Mouse (Mus musculus) lung, postnatal 4 days (tissue): ENCODE results near the gene Plaur.

Experiments used
- DNase-seq, 2 experiments: peaks; one replicate each; pipeline ENCODE4 v3.0.0; 2021

Gene Plaur

GRCm38 (mm10) chr7:24462388-24463319, at the start of gene Plaur:
TSS of gene Plaur (plus strand) at chr7:24462484.
- DNase-seq = peak; percentile 72 to 75

GRCm38 (mm10) chr7:24413630-24414029, 48.7 kb upstream of the Plaur start:
- no peak for DNase-seq

- no peak for DNase-seq
These were observed 47.0 kb upstream of the Plaur start for GRCm38 (mm10) chr7:24415261-24415660.

- no peak for DNase-seq
These were observed 42.7 kb upstream of the Plaur start for GRCm38 (mm10) chr7:24419579-24419978.

GRCm38 (mm10) chr7:24421648-24422047, 40.6 kb upstream of the Plaur start:
- DNase-seq = no peak

- no peak for DNase-seq
These were observed 40.0 kb upstream of the Plaur start for GRCm38 (mm10) chr7:24422251-24422650.

GRCm38 (mm10) chr7:24423107-24423763, 39.0 kb upstream of the Plaur start:
- no peak for DNase-seq

GRCm38 (mm10) chr7:24423956-24424732, 38.1 kb upstream of the Plaur start:
- DNase-seq = peak in 1 of 2 experiments; percentile 49

GRCm38 (mm10) chr7:24425919-24426318, 36.4 kb upstream of the Plaur start:
- no peak for DNase-seq

GRCm38 (mm10) chr7:24427168-24427567, 35.1 kb upstream of the Plaur start:
- no peak for DNase-seq

GRCm38 (mm10) chr7:24428725-24429124, 33.6 kb upstream of the Plaur start:
- no peak for DNase-seq

- no peak for DNase-seq
These were observed 32.7 kb upstream of the Plaur start for GRCm38 (mm10) chr7:24429413-24430112.

- DNase-seq = no peak
These were observed 31.5 kb upstream of the Plaur start for GRCm38 (mm10) chr7:24430551-24431345.

GRCm38 (mm10) chr7:24431713-24432112, 30.6 kb upstream of the Plaur start:
- DNase-seq = peak in 1 of 2 experiments; percentile 38

- DNase-seq = no peak
These were observed 27.0 kb upstream of the Plaur start for GRCm38 (mm10) chr7:24435305-24435704.

- peak; percentile 26 to 55 for DNase-seq
These were observed 24.3 kb upstream of the Plaur start for GRCm38 (mm10) chr7:24437981-24438380.

- no peak for DNase-seq
These were observed 23.1 kb upstream of the Plaur start for GRCm38 (mm10) chr7:24439191-24439590.

- DNase-seq = no peak
These were observed 22.4 kb upstream of the Plaur start for GRCm38 (mm10) chr7:24439891-24440290.

GRCm38 (mm10) chr7:24441785-24442184, 20.5 kb upstream of the Plaur start:
- peak; percentile 75 to 87 for DNase-seq

- peak; percentile 49 to 53 for DNase-seq
These were observed 20.0 kb upstream of the Plaur start for GRCm38 (mm10) chr7:24442313-24442712.

GRCm38 (mm10) chr7:24445266-24445926, 16.9 kb upstream of the Plaur start:
- DNase-seq = peak; percentile 60 to 65
